Mouse (Mus musculus): Measurements from ENCODE around the gene Fam240a.

DNA sequence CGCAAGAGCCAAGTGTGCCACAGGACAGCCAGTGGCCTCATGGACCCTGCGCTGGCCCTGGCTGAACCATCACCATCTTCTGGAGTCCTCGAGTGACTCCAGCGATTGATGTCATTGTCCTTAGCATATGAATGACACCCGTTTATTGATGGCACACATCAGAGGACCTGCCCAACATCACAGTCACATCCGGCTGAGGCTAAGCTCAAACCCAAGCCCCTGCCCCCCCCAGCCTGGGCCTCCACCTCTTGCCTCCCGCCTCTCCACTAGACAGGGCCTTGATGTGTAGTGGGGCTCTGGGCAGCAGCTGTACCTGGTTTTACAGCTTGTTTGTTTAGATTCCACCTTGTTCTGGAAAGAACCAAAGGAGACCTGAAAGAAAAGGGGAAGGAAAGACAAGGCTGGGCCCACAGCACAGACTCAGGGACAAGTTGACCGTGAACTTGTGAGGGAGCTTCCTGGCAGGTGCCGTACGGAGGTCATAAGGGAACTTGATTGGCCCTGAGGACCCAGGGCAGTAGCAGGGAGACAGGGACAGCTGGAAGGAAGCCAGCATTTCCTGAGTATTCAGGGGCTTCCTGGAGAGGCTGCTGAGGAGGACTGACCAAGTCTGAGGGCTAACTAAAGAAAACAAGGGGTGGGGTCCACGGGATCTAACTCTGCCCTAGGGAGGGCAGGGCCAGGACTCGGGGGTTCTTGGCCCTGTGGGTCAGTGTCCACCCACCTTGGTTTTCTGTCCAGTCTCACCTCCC, 25.4 kb downstream of the Fam240a start:
- TF ChIP-seq CTCF (conservative IDR thresholded peaks at IDR 0.05; ENCODE audit: insufficient read depth, insufficient read length, low read depth, low read length) (no peak), POLR2A (IDR thresholded peaks at IDR 0.05; ENCODE audit: low read depth, low read length) (no peak)

All from kidney, adult 2 months (tissue).